Mouse (Mus musculus) liver, adult 2 months (tissue): ENCODE measurements at regions not wholly inside any gene's neighbourhood (a gene's known extent, or its start where the extent isn't known, plus 50 kb on each side); places are given as distances from the start of the nearest gene placed in this dataset.

ENCODE experiments used
- DNase-seq: peaks from one replicate; pipeline ENCODE4 v3.0.0-alpha.2; 2011; ENCODE audit warnings: low read depth, low spot score; ENCODE audit errors: extremely low read depth
- H3K27ac ChIP-seq: fragments of 200-500 bp; replicated peaks from 2 replicates; pipeline ENCODE4 v1.5.1; 2012; ENCODE audit warnings: low read depth, mild to moderate bottlenecking, control low read depth, inconsistent platforms, low read length; ENCODE audit not compliant: insufficient read depth
- H3K27me3 ChIP-seq: fragments of 200-500 bp; 2 replicates; pipeline ENCODE4 v1.6.1; 2012; ENCODE audit warnings: mild to moderate bottlenecking, moderate library complexity, low read length, inconsistent platforms; ENCODE audit not compliant: control insufficient read depth, insufficient read depth
- H3K36me3 ChIP-seq: fragments of 200-500 bp; 2 replicates; pipeline ENCODE4 v1.6.1; 2012; ENCODE audit warnings: low read length, inconsistent platforms; ENCODE audit not compliant: control insufficient read depth, insufficient read depth
- H3K4me1 ChIP-seq: fragments of 200-500 bp; 2 replicates; pipeline ENCODE4 v1.6.1; 2011; ENCODE audit warnings: low read length; ENCODE audit not compliant: control insufficient read depth, insufficient read depth
- H3K4me3 ChIP-seq: fragments of 200-500 bp; 2 replicates; pipeline ENCODE4 v1.5.1; 2011; ENCODE audit warnings: low read depth, mild to moderate bottlenecking, control low read depth, low read length, moderate library complexity; ENCODE audit not compliant: insufficient read depth
- H3K79me2 ChIP-seq: fragments of 200-500 bp; 2 replicates; pipeline ENCODE4 v1.6.1; 2012; ENCODE audit warnings: inconsistent platforms, mild to moderate bottlenecking, low read length, moderate library complexity; ENCODE audit not compliant: control insufficient read depth, insufficient read depth
- H3K9ac ChIP-seq: fragments of 200-500 bp; 2 replicates; pipeline ENCODE4 v1.6.1; 2012; ENCODE audit warnings: low read depth, mild to moderate bottlenecking, control low read depth, inconsistent platforms, low read length
- CTCF ChIP-seq: fragments of 200-500 bp; IDR thresholded peaks from 2 replicates; pipeline ENCODE4 v1.5.1; 2011; ENCODE audit warnings: low read depth, low read length, control low read depth
- POLR2A ChIP-seq: fragments of 200-500 bp; IDR thresholded peaks from 2 replicates; pipeline ENCODE4 v1.6.1; 2011; ENCODE audit warnings: low read length, control low read depth; ENCODE audit not compliant: insufficient read depth; ENCODE audit errors: extremely low read depth
- WGBS: fragments of 180-500 bp; shearing (Covaris S2); methylation state at CpG from one replicate; pipeline ENCODE4 v1.1.7; 2018; 5-methylcytosine and 5-hydroxymethylcytosine counted together

GRCm38 (mm10) chr14:102215267-102215964 is 485.7 kb downstream of the Lmo7 start:
- WGBS, result 60% methylated on average over 4 of the region's 4 CpGs
- Histone ChIP-seq H3K27ac (no peak overlapping the region), H3K36me3 (no peaks in the 10 kb centered on the region), H3K79me2 (no peaks in the 10 kb centered on the region), H3K27me3 (no peaks in the 10 kb centered on the region), H3K9ac (no peak overlapping the region), H3K4me3 (no peak overlapping the region), H3K4me1 (no peaks in the 10 kb centered on the region)
- TF ChIP-seq POLR2A (no peak), CTCF (no peak)
- DNase-seq, result no peak

GRCm38 (mm10) chr14:102212079-102212478 is 482.3 kb downstream of the Lmo7 start:
- no peaks in the 10 kb centered on the region for H3K36me3 ChIP-seq
- TF ChIP-seq CTCF (no peak), POLR2A (no peak)
- H3K27ac ChIP-seq, result no peak overlapping the region
- H3K9ac ChIP-seq, result no peak overlapping the region
- whole genome bisulfite sequencing, result 77% methylated on average over 2 of the region's 2 CpGs
- H3K4me1 ChIP-seq, result no peaks in the 10 kb centered on the region
- H3K79me2 ChIP-seq, result no peaks in the 10 kb centered on the region
- H3K27me3 ChIP-seq, result no peaks in the 10 kb centered on the region
- H3K4me3 ChIP-seq, result no peak overlapping the region
- no peak for DNase-seq

DNA sequence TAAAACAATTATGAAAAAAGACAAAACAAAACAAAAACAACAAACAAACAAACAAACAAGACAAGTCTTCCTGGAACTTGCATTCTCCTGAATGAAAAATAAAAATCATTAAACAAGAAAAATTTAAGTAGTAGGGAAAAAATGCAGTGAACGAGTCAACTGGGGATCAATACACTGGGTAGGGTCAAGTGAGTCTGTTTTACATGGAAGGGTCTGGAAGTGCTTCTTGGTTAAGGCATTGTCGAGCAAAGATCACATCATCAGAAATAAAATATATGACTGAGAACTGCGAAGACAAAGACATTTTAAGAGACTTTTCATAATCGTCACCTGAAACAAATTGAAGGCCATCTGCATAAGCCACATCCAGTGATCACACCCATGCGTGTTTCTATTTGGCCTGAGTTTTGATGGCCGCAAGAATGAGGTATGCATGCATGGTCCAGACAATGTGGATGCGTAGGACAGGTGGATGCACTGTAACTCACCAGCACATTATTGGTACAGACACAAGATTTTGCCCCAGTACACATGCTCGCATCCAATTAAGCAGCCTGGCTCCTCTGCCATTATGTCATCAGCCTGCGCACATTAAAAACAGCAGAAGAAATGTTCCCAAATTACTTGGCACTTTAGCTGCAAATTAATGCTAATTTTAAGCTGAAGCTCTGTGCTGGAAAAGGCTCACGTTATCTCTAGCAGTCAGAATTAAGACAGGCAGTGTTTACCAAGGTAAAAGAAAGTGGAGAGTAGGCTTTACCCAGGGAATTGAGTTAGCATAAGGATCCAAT is 475.3 kb downstream of the Lmo7 start:
- no peaks in the 10 kb centered on the region for H3K36me3 ChIP-seq
- H3K9ac ChIP-seq, result no peak overlapping the region
- no peaks in the 10 kb centered on the region for H3K4me1 ChIP-seq
- WGBS, result 74% methylated on average over 10 of the region's 10 CpGs
- H3K27ac ChIP-seq, result no peak overlapping the region
- no peak for DNase-seq
- H3K79me2 ChIP-seq, result no peaks in the 10 kb centered on the region
- H3K27me3 ChIP-seq, result no peaks in the 10 kb centered on the region
- H3K4me3 ChIP-seq, result no peak overlapping the region
- TF ChIP-seq POLR2A (no peak), CTCF (no peak)

DNA sequence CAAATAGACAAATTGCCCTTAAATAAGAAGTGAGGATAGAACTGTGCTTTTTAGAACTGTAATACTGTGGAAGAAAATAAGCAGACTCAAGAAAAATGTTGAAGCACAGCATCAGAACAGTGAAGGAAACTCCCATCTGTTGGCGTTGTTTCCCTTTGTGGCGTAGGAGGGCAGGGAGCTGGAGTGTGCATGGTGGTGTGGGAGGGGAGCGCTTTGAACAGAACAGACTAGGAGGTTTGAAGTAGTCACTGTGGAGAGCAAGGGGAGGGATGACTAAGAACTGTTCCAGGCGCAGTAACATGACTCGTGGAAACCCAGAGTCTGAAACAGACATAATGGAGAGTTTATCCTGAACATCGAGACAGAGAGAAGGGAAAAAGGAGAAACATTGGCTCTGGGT is 469.7 kb downstream of the Lmo7 start:
- 85% methylated on average over 6 of the region's 6 CpGs for WGBS
- H3K9ac ChIP-seq, result no peak overlapping the region
- no peak for DNase-seq
- no peak overlapping the region for H3K27ac ChIP-seq
- H3K4me3 ChIP-seq, result no peak overlapping the region
- H3K4me1 ChIP-seq, result no peaks in the 10 kb centered on the region
- H3K79me2 ChIP-seq, result no peaks in the 10 kb centered on the region
- no peaks in the 10 kb centered on the region for H3K27me3 ChIP-seq
- no peaks in the 10 kb centered on the region for H3K36me3 ChIP-seq
- TF ChIP-seq CTCF, result no peak

DNA sequence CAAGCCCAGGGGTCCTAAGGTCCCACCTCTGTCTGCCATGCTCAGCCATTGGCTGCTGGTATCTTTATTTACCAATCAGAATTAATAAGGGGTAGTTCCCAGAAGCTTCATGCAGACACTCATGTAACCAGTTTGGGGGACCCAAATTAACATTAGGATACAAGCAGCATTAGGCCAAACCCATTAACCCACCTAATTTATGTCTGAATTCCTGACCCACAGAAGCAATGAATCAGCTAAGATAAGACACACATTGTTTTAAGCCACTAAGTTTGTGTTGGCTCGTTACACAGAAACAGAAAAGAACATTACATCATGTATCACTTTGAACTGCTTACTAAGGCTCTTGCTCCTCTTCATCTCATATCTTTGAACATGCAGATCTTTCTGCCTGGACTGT is 461.0 kb downstream of the Lmo7 start:
- WGBS, result 48% methylated on average over 1 of the region's 1 CpGs
- Histone ChIP-seq H3K4me3 (no peak overlapping the region), H3K27ac (no peak overlapping the region), H3K9ac (no peak overlapping the region), H3K79me2 (no peaks in the 10 kb centered on the region), H3K4me1 (no peaks in the 10 kb centered on the region), H3K27me3 (no peaks in the 10 kb centered on the region), H3K36me3 (no peaks in the 10 kb centered on the region)
- DNase-seq, result no peak
- no peak for TF ChIP-seq POLR2A
- no peak for TF ChIP-seq CTCF

- H3K9ac ChIP-seq, result no peak overlapping the region
- H3K4me3 ChIP-seq, result no peak overlapping the region
- no peaks in the 10 kb centered on the region for H3K36me3 ChIP-seq
- H3K4me1 ChIP-seq, result no peaks in the 10 kb centered on the region
- WGBS, result 70% methylated on average over 3 of the region's 3 CpGs
- TF ChIP-seq CTCF (no peak), POLR2A (no peak)
- no peaks in the 10 kb centered on the region for H3K27me3 ChIP-seq
- H3K79me2 ChIP-seq, result no peaks in the 10 kb centered on the region
- DNase-seq, result no peak
- H3K27ac ChIP-seq, result no peak overlapping the region
Measured at GRCm38 (mm10) chr14:102181269-102181668, 451.5 kb downstream of the Lmo7 start.
